Mouse (Mus musculus) lung, postnatal 4 days (tissue): ENCODE measurements around the gene Pi16.
"Not testable (repeated sequence)": the region's sequence is repeated elsewhere in the genome, so short reads cannot be mapped to it uniquely, and the experiment has no call there.

Experiments used
- DNase-seq, 2 experiments: peaks; one replicate each; pipeline ENCODE4 v3.0.0; 2021

Pi16 gene

DNA sequence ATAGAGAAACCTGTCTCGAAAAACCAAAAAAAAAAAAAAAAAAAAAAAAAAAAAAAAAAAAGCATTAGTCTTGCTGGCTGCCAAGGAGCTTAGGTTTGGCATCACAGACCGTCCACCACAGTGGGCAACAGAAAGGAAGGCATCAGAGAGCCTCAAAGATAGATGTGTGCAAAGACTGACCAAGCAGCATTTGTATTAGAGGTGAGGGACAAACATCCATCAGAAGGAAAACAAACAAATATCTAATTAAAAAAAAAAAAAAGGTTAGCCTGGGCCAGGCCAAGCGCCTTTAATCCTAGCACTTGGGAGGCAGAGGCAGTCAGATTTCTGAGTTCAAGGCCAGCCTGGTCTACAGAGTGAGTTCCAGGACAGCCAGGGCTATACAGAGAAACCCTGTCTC lies at the start of gene Pi16:
Gene Pi16, plus strand, starts transcription at position 301 of the 400 bp plus-strand sequence.
- DNase-seq, result not testable (repeated sequence)

- peak in 1 of 2 experiments; percentile 41 for DNase-seq
Measured at GRCm38 (mm10) chr17:29267931-29268681, 49.4 kb upstream of the Pi16 start.

GRCm38 (mm10) chr17:29268682-29269348 lies 48.7 kb upstream of the Pi16 start, which contains the start of gene BC004004:
Gene BC004004 (plus strand): TSS chr17:29268788.
- DNase-seq, result peak; percentile 97 to 98

DNA sequence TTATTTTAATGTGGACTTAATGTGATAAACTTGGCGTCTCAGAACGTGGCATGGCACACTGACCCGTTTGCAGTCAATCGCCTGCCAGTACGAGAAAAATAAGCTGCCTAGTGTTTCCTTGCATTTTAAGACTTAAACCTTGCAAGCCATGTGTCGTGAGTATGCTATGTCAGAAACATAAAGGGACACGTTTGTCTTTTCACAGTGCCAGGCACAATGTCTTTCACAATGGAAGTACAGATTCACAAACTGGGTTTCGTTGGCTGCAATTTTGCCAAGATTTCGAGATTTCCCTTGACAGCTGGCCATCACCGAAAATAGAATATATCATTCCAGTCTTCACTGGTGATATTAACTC lies 48.2 kb upstream of the Pi16 start:
- no peak for DNase-seq

DNA sequence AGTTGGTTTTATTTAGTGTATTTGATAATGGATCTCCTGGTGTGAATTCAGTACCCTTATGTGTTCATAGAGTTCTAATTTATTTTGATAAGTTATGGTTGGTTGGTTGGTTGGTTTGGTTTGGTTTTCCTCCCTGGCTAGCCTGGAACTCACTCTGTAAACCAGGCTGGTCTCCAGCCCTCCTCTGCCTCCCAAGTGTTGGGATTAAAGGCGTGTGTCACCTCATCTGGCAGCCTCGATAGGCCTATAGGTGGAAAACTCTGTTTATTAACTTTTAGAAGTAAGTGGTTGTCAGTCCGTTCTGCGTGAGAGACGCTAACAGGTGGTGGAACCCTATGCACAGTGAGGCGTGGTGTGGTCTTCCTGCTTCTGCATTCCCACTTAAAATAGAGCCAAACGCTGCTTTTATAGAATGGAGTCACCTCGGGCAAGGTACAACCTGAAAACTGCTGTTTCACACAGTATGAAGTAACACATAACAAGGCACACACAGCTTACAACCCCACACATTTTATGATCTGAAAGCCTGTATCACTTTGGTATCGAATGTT lies 47.3 kb upstream of the Pi16 start:
- DNase-seq, result no peak

GRCm38 (mm10) chr17:29273156-29273555 lies 44.3 kb upstream of the Pi16 start:
- no peak for DNase-seq

GRCm38 (mm10) chr17:29273889-29274288 lies 43.6 kb upstream of the Pi16 start:
- DNase-seq, result peak; percentile 52 to 63

DNA sequence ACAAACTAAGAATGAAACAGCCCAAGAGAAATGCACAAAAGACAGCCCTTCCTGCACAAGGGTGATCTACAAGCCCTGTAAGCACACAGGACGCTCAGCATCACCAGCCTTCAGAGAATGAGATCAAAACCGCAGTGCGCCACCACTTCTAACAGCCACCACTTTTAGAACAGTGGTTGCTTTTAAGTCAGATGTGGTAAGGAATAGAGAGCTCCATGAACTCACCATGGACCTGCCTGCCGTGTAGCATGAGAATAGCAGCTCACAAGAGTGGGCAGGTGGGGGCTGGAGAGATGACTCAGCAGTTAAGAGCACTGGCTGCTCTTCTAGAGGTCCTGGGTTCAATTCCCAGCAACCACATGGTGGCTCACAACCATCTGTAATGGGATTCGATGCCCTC lies 37.1 kb upstream of the Pi16 start:
- no peak for DNase-seq

DNA sequence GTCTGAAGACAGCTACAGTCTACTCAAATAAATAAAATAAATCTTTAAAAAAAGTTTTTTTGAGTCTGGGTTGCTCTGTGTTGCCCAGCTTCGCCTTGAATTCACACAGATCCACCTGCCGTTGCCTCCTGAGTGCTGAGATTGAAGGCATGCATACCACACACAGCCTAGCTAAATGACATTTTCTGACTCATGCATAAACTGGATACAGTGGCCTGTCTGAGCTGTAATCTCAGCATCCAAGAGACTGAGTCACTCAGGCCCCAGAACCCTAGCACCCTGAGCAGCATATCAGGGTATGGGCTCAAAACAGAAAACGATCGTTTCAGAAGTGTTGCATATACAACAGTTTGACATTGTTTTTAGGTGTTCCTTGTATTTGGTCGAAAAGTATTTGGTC lies 35.9 kb upstream of the Pi16 start:
- DNase-seq, result no peak

- DNase-seq, result no peak
Measured at GRCm38 (mm10) chr17:29282216-29282952, 35.1 kb upstream of the Pi16 start.

DNA sequence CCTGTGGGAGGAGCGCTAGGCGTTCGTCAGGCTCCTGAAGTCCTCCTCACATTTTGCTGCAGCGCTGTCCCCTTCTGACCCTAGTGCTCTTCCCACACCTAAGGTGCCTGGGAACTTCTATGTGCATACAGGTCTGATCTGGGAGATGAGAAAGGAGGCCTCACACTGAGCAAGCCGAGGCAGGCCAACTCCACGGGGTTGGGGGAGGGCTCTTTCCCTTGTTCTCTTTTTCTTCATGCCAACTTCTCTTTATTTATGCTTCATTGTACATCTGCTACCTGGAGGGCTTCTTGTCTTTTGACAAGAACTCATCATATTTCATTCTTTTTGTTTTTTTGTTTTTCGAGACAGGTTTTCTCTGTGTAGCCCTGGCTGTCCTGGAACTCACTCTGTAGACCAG lies 25.7 kb upstream of the Pi16 start:
- DNase-seq, result no peak

DNA sequence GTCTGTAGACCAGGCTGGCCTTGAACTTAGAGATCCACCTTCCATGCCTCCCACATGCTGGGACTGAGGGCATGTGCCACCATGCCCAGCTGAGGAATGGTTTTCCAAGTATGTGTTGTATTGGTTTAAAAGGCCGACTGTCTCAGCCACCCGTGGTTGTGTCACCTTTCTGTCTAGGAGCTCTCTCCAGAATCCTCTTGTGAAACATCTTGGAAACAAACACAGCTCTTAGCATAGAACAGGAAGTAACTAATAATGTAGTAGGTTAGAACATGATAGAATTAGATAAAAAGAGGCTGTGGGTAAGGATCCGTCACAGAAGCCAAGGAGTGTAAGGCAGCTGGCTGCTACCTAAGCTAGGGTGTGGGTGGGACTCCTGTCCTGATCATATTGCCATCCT lies 24.5 kb upstream of the Pi16 start:
- no peak for DNase-seq

DNA sequence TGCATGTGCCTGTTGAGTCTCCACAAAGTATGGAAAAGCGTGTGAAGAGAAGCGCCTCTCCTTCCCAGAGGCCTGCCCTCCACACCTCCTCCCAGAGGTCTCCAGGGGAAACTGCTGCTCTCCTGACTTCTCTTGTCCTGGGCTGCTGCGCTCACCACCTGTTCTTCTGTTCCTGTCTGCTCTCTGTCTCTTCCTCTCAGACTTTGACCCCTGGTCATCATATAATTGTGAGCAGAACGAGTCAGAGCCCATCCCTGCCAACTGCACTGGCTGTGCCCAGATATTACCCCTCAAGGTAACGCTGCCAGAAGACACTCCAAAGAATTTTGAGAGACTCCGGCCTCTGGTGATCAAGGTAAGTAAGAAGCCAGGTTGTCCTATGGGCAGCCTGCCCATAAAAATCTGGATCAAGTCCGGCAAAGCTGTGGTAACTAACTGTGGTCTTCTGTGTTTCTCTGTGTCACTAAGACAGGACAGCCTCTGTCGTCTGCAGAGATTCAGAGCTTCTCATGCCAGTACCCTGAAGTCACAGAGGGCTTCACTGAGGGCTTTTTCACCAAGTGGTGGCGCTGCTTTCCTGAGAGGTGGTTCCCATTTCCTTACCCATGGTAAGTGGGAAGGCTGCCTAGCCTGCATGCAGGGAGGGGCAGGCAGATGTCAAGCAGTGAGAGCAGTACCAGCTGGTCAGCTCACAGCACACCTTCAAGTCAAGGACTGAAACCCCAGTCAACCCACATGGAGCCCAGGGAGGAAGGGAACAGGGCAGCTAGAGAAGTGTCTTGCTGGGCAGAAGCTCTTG lies 23.5 kb upstream of the Pi16 start:
- DNase-seq, result peak; percentile 41 to 53

- DNase-seq, result no peak
Measured at GRCm38 (mm10) chr17:29295835-29296234, 21.6 kb upstream of the Pi16 start.

DNA sequence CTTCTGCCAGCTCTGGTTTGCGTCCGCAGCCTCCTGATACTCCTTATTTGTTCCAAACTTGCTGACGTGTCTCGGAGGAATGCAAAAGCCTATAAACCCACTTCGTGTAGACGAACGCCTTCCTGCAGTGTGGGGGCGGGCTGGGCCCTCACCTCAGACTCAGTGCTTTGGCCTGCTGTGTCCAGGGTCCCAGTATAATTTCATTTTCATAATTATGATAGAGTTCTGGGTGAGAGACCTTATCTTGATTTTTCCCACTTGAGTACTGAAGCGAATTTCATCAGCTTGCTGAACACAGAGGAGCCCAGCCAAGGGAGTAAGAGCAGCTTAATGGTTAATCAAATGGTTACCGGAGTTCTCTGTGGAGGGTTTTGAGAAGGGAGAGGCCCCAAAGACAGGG lies 20.2 kb upstream of the Pi16 start:
- DNase-seq, result no peak

DNA sequence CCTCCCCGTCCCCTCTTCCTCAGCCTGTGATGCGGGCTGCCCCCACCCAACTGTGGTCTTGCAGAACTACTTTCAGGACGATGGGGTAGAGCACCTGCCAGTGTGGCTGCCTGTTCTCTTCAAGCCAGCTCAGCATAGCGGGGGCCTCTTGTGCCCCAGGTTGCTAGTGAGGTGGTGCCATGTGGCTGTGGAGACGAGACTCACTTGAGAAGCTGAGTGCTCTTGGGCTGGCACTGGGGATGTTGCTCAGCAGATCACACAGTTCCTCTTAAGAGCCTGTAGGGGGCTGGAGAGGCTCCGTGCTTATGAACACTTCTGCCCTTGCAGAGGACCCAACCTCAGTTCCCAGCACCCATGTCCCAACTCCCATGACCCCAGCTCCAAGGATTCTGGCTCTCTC lies 19.7 kb upstream of the Pi16 start:
- peak; percentile 19 to 44 for DNase-seq

GRCm38 (mm10) chr17:29299282-29299681 lies 18.2 kb upstream of the Pi16 start:
- DNase-seq, result no peak

- DNase-seq, result no peak
Measured at GRCm38 (mm10) chr17:29300926-29301325, 16.6 kb upstream of the Pi16 start.

DNA sequence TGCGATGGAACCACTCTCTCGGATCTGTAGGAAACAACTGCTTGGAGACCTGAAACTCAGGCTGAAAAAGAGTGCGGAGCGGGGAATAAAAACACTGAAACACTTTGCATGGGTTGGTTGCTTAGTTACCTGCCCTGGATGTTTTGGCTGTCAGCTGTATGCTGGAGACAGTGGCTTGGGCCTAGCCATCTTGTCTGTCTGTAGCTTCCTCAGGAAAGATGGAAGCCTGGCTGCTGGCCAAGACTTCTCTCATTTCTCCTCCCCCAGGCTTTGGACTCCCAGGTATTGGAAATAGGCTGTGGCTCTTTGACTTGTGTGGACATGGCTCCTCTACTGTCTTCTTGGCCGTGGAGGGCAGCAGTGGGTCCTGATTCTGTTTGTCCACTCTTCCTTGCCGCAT lies 16.1 kb upstream of the Pi16 start:
- no peak for DNase-seq

- DNase-seq, result no peak
Measured at GRCm38 (mm10) chr17:29302149-29302548, 15.3 kb upstream of the Pi16 start.

DNA sequence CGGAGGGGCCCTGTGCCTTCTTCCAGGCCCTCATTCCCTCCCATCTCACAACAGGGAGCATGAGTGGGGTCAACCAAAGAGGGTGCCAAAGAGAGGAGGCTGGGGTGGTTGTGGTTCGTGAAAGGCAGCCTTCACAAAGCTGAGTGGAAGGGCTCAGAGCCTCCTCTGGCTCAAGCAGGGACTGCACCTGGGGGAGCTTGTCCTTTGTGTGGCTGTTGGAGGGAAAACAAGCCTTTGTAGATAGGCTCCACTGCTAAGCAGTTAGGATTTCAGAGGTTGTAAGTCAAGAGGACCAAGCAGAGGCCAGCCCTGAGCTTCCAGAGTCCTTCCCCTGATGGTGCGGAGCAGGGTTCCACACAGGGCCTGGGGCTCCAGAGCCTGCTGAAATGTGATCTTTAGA lies 14.4 kb upstream of the Pi16 start:
- peak in 1 of 2 experiments; percentile 49 for DNase-seq

GRCm38 (mm10) chr17:29303856-29304255 lies 13.6 kb upstream of the Pi16 start:
- no peak for DNase-seq
